Mouse (Mus musculus): ENCODE results near the gene Ntm.

DNA sequence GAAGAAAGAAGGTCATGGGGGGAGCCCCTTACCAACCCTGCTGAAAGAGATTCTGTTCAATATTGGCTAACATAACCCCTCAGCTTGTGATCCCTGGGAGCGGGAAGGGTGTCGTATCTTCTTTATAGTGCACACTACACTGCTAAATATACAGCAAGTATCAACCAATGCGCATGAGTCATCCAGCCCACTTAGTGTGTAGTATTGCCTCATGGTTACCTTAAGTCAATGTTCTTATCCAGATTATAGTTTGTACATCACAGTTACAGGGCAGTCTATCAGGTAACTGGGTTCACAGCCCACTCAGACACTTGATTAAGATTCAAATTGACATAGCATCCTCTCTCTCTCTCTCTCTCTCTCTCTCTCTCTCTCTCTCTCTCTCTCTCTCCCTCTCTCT lies 636.7 kb downstream of the Ntm start:
- no peak for TF ChIP-seq POLR2A (IDR thresholded peaks at IDR 0.05; ENCODE audit: insufficient read depth, low read depth, low read length)
- no peak for TF ChIP-seq CTCF (IDR thresholded peaks at IDR 0.05)

Data from heart, adult 2 months (tissue).